Mouse (Mus musculus): ENCODE results near the gene Aunip. TPM values are rescaled to one million over a fixed set of nuclear protein-coding genes. Genes with fewer than 3 reads are reported as not detected.
A peak's percentile ranks its signal among the peaks of the same experiment; 100 is the strongest.

The Aunip gene
- total and polyA plus RNA-seq, 2 experiments from 2014 or later: 1.1 to 1.8 TPM

DNA sequence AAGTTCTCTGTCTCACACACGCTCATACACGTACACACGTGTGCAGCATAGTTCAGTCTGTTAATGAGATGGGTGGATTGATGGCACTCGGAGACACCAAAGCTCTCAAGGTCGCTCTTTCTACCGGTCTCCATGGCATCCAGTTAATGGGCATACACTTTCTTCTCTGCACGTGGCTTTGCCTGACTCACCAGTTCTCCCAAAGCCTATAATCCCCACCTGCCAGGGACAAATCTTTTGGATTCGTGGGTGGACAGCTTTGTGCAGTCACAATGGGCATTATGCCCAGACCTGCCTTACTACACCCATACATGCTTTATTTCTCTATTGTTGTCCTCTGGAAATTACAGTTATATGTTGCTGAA lies 25.0 kb downstream of the Aunip start:
- Histone ChIP-seq H3K4me3 (ENCODE audit: low read depth, low read length) (peak overlapping the region; percentile 97), H3K36me3 (ENCODE audit: insufficient read depth) (peaks cover 30% of the 10 kb centered on the region), H3K9me3 (ENCODE audit: low read length) (no peaks in the 10 kb centered on the region), H3K4me1 (ENCODE audit: insufficient read depth) (peaks cover 10% of the 10 kb centered on the region), H3K9ac (peak overlapping the region; percentile 80), H3K27me3 (ENCODE audit: insufficient read depth, low read length) (no peaks in the 10 kb centered on the region), H3K27ac (ENCODE audit: low read depth, low read length) (peak overlapping the region; percentile 66; the same call in 1 of the 2 replicates), H3K4me2 (ENCODE audit: low read depth) (peak overlapping the region; percentile 99)
- WGBS: under 1% methylated on average over 8 of the region's 8 CpGs
- DNase-seq: no peak
- ATAC-seq: peak; percentile 21
- TF ChIP-seq CTCF (IDR thresholded peaks at IDR 0.05; ENCODE audit: low read depth): no peak

GRCm38 (mm10) chr4:134538997-134539580 lies 28.3 kb downstream of the Aunip start:
- TF ChIP-seq CTCF (IDR thresholded peaks at IDR 0.05; ENCODE audit: low read depth): no peak
- Histone ChIP-seq H3K4me3 (ENCODE audit: low read depth, low read length) (no peak overlapping the region), H3K4me2 (ENCODE audit: low read depth) (no peak overlapping the region), H3K36me3 (ENCODE audit: insufficient read depth) (peaks cover 36% of the 10 kb centered on the region), H3K9ac (no peak overlapping the region), H3K9me3 (ENCODE audit: low read length) (no peaks in the 10 kb centered on the region), H3K27ac (ENCODE audit: low read depth, low read length) (no peak overlapping the region), H3K4me1 (ENCODE audit: insufficient read depth) (peaks cover 6% of the 10 kb centered on the region), H3K27me3 (ENCODE audit: insufficient read depth, low read length) (no peaks in the 10 kb centered on the region)
- 57% methylated on average over 10 of the region's 10 CpGs for WGBS
- DNase-seq: no peak
- ATAC-seq: no peak

- DNase-seq: no peak
- Histone ChIP-seq H3K27ac (ENCODE audit: low read depth, low read length) (no peak overlapping the region), H3K4me3 (ENCODE audit: low read depth, low read length) (no peak overlapping the region), H3K4me2 (ENCODE audit: low read depth) (no peak overlapping the region), H3K36me3 (ENCODE audit: insufficient read depth) (peaks cover 67% of the 10 kb centered on the region), H3K4me1 (ENCODE audit: insufficient read depth) (no peaks in the 10 kb centered on the region), H3K27me3 (ENCODE audit: insufficient read depth, low read length) (no peaks in the 10 kb centered on the region), H3K9ac (no peak overlapping the region), H3K9me3 (ENCODE audit: low read length) (no peaks in the 10 kb centered on the region)
- ATAC-seq: no peak
- WGBS: 93% methylated on average over 9 of the region's 9 CpGs
- no peak for TF ChIP-seq CTCF (IDR thresholded peaks at IDR 0.05; ENCODE audit: low read depth)
Measured at GRCm38 (mm10) chr4:134542726-134543125, 31.9 kb downstream of the Aunip start.

DNA sequence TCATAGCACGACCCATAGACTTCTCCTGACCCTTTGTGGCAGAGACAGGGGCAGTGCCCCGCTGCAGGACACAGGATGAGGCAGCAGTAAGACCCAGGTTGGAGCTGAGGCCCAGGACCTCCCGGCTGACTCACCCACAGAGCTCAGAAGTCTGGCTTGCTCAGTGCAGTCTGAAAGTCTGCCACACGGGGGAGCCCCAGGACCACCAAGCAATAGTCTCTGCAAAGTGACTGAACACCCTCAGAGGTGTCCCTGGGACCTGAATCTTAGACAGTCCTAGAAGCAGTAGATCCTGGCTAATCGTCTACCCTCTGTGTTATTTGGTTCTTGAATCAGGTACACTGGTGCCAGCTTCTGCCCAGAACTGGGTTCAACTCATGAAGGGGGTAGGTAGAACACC lies 32.5 kb downstream of the Aunip start:
- WGBS: 3% methylated on average over 5 of the region's 5 CpGs
- ATAC-seq (peak; percentile 86), DNase-seq (peak; percentile 93)
- H3K27me3 ChIP-seq (ENCODE audit: insufficient read depth, low read length): no peaks in the 10 kb centered on the region
- no peaks in the 10 kb centered on the region for H3K4me1 ChIP-seq (ENCODE audit: insufficient read depth)
- no peaks in the 10 kb centered on the region for H3K9me3 ChIP-seq (ENCODE audit: low read length)
- no peak overlapping the region for H3K4me3 ChIP-seq (ENCODE audit: low read depth, low read length)
- no peak overlapping the region for H3K27ac ChIP-seq (ENCODE audit: low read depth, low read length)
- no peak overlapping the region for H3K4me2 ChIP-seq (ENCODE audit: low read depth)
- TF ChIP-seq CTCF (IDR thresholded peaks at IDR 0.05; ENCODE audit: low read depth): peak; percentile 98
- peaks cover 73% of the 10 kb centered on the region for H3K36me3 ChIP-seq (ENCODE audit: insufficient read depth)
- no peak overlapping the region for H3K9ac ChIP-seq

DNA sequence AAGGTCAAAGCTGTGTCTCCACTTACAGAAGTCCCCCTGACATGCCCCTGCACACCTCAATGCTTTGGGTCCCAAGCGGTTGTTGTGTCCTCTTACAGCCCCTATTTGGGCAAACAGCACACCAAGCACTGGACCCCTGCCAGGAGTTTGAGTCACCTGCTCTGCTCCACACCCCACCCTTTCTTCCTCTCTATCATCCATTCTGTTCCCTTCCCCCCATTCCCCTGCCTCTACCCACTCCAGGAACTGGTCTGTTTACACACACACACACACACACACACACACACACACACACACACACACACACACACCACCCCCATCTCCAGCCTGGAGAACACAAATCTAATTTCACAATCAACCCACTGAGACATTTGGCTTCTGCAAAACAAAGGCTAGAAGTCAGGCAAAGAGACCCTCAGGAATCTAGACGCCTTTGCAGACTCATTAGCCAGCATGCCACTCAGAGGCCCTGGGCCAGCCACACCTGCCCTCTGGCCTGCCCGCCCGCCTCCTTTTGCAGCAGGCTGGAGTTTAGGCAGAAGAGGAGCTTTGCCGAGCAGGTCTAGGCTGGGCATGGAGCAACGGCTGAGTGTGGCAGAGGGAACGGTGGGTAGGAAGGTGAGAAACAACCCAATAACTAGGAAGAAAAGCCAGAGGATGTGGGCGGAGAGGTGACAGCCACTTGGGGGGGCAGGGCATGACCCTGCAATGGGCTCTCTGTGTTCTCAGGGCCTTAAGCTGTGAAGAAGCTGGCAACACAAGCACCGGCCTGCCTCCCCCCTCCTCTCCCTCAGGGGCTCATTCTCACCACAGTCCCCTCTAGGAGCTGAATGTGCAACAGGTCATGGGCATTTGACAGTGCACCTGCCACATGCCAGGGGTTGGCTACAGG lies 36.3 kb downstream of the Aunip start:
- Histone ChIP-seq H3K4me3 (ENCODE audit: low read depth, low read length) (no peak overlapping the region), H3K4me1 (ENCODE audit: insufficient read depth) (no peaks in the 10 kb centered on the region), H3K27ac (ENCODE audit: low read depth, low read length) (no peak overlapping the region), H3K9ac (no peak overlapping the region), H3K4me2 (ENCODE audit: low read depth) (no peak overlapping the region), H3K36me3 (ENCODE audit: insufficient read depth) (peaks cover 58% of the 10 kb centered on the region), H3K9me3 (ENCODE audit: low read length) (no peaks in the 10 kb centered on the region), H3K27me3 (ENCODE audit: insufficient read depth, low read length) (no peaks in the 10 kb centered on the region)
- 67% methylated on average over 9 of the region's 9 CpGs for WGBS
- TF ChIP-seq CTCF (IDR thresholded peaks at IDR 0.05; ENCODE audit: low read depth): no peak
- no peak for DNase-seq
- ATAC-seq: no peak

DNA sequence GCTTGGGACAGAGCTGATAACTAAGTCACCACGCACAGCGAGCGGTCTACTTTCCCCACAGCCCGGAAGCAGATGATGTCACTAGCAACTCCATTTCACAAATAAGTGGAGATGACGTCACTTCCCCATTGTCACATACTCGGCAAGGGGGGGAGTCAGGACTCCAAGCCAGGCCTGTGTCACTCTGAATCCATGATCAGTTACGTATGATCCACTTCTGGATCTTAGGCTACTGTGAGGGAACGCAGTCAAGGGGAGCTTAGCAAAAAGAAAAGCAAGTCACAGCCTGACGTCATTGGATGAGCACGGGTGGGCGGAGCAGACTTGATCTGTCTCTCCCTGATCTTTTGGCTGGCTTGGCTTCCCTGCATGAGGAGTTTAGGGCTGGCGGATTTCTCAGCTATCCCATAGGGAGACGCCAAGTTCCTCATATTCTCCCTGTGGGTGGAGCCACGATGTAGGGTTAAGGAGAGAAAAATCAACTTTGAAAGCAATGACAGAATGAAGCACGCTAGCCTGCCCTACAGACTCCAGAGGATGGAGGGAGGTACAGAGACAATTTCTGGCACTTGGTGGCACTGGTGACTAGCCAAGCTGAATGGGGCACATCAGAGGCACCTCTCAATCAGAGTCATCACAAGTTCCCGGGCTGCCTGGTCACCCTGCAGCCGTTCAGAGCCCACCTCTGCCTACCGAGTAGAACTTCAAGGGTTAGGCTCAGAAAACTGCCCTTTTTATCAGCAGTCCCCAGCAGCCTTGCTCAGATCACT lies 37.6 kb downstream of the Aunip start:
- H3K9me3 ChIP-seq (ENCODE audit: low read length): no peaks in the 10 kb centered on the region
- DNase-seq (no peak), ATAC-seq (0 out of 2 replicates have a peak, but pooled peaks have one; percentile 9)
- peaks cover 46% of the 10 kb centered on the region for H3K36me3 ChIP-seq (ENCODE audit: insufficient read depth)
- WGBS: 59% methylated on average over 18 of the region's 18 CpGs
- no peaks in the 10 kb centered on the region for H3K4me1 ChIP-seq (ENCODE audit: insufficient read depth)
- no peaks in the 10 kb centered on the region for H3K27me3 ChIP-seq (ENCODE audit: insufficient read depth, low read length)
- no peak overlapping the region for H3K4me3 ChIP-seq (ENCODE audit: low read depth, low read length)
- no peak overlapping the region for H3K27ac ChIP-seq (ENCODE audit: low read depth, low read length)
- no peak overlapping the region for H3K9ac ChIP-seq
- TF ChIP-seq CTCF (IDR thresholded peaks at IDR 0.05; ENCODE audit: low read depth): 0 out of 2 replicates have a peak, but pooled peaks have one; percentile 30
- no peak overlapping the region for H3K4me2 ChIP-seq (ENCODE audit: low read depth)
